Mouse (Mus musculus) cerebellum, adult 2 months (tissue): ENCODE measurements around the gene Neurl1b.

ENCODE experiments used
- CTCF ChIP-seq: fragments of 200-500 bp; IDR thresholded peaks from 2 replicates; pipeline ENCODE4 v1.5.1; 2011; ENCODE audit warnings: low read depth, mild to moderate bottlenecking, control low read depth, low read length, moderate library complexity, borderline replicate concordance; ENCODE audit not compliant: insufficient read depth
- POLR2A ChIP-seq: fragments of 200-500 bp; IDR thresholded peaks from 2 replicates; pipeline ENCODE4 v1.6.1; 2011; ENCODE audit warnings: low read length, control low read depth, borderline replicate concordance; ENCODE audit not compliant: insufficient read depth

GRCm38 (mm10) chr17:26494642-26495468 is 80.2 kb downstream of the Neurl1b start:
- TF ChIP-seq POLR2A (no peak), CTCF (no peak)
